Mouse (Mus musculus) liver, embryonic 11.5 days (tissue): ENCODE measurements around the gene Slc13a4. TPM values are rescaled to one million over a fixed set of nuclear protein-coding genes. Genes with fewer than 3 reads are reported as not detected.

ENCODE experiments used
- ATAC-seq: fragments of 200-750 bp; cut with Nextera tagmentation; replicated peaks from 2 replicates; pipeline ENCODE4 v1.8.0; 2017; ENCODE audit warnings: moderate number of reproducible peaks, mild to moderate bottlenecking, moderate TSS enrichment, moderate library complexity; ENCODE audit not compliant: low FRiP score
- DNase-seq: peaks from one replicate; pipeline ENCODE4 v3.0.0-alpha.2; 2017; ENCODE audit warnings: low spot score
- H3K27ac ChIP-seq: fragments of 300-500 bp; sonication (generic); 2 replicates; pipeline ENCODE4 v1.5.1; 2014; ENCODE audit warnings: mild to moderate bottlenecking, low read depth, low read length, control low read depth
- H3K27me3 ChIP-seq: fragments of 300-500 bp; sonication (generic); replicated peaks from 2 replicates; pipeline ENCODE4 v1.6.1; 2014; ENCODE audit warnings: low read length, mixed read lengths; ENCODE audit not compliant: control insufficient read depth, insufficient read depth
- H3K36me3 ChIP-seq: fragments of 300-500 bp; sonication (generic); 2 replicates; pipeline ENCODE4 v1.6.1; 2014; ENCODE audit warnings: mild to moderate bottlenecking, low read length, moderate library complexity, mixed read lengths; ENCODE audit not compliant: control insufficient read depth, insufficient read depth
- H3K4me1 ChIP-seq: fragments of 300-500 bp; sonication (generic); replicated peaks from 2 replicates; pipeline ENCODE4 v1.6.1; 2014; ENCODE audit warnings: low read length, mixed read lengths; ENCODE audit not compliant: control insufficient read depth, insufficient read depth
- H3K4me2 ChIP-seq: fragments of 300-500 bp; sonication (generic); 2 replicates; pipeline ENCODE4 v1.6.1; 2014; ENCODE audit warnings: mild to moderate bottlenecking, control low read depth, moderate library complexity
- H3K4me3 ChIP-seq: fragments of 300-500 bp; sonication (generic); 2 replicates; pipeline ENCODE4 v1.5.1; 2014; ENCODE audit warnings: low read depth, low read length, control low read depth
- H3K9ac ChIP-seq: fragments of 300-500 bp; sonication (generic); 2 replicates; pipeline ENCODE4 v1.6.1; 2014; ENCODE audit warnings: low read depth, low read length, control low read depth
- H3K9me3 ChIP-seq: fragments of 300-500 bp; sonication (generic); 2 replicates; pipeline ENCODE4 v1.6.1; 2016; ENCODE audit warnings: low read length, inconsistent platforms, mixed read lengths; ENCODE audit not compliant: control insufficient read depth
- WGBS: fragments of 180-500 bp; shearing (Covaris S2); extraction: QIAGEN DNeasy Blood & Tissue Kit; methylation state at CpG from one replicate; pipeline ENCODE4 v1.1.7; 2014; 5-methylcytosine and 5-hydroxymethylcytosine counted together
- polyA plus RNA-seq: library from polyadenylated mRNA; unstranded; fragments of >200 nt; fragmentation: Nextera tagmentation; extraction: Ambion mirVana; gene quantifications from 2 replicates; pipeline ENCODE4 v1.2.1, GENCODE M21; 2014

Slc13a4 gene
- polyA plus RNA-seq, 1 experiment from 2014 or later: 0.15 TPM

DNA sequence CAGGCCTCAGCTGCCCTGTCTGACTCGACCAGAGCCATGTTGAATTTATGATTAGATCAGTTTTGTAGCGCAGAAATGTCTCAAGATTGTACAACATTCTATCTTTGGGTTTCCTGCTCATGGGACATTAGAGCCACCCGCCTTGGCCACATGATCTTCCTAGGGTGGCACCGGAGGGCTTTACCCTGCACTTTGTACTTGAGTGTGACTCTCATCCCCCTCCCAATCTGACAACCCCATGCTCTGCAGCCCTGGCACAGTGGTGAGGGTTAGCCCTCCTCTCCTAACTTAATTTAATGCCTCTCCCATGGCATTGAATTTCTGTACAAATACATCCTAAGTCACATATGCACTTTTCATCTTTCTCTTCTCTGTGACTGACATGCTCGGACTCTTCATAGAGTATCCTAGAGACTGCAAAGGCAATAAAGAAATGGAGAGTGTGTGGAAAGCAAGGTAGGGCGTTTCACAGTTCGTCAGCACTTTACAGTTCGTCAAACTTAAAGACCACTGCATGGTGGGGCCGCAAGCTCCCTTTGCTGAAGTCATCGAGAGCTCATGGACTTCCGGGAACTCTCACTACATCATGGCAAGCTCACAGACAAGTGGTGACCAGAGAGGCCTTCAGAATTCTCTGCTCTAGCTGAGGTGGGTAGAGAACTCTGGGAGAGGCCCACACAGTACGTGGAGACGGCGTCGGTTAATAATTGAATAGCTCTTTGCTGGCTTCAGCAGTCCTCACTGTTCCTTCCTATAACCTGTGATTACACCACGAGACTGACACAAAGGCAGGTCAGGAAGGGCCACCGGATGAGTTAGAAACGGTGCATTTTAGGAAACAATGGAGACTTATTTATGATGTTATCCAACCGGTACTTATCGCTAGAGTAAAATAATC is 35.8 kb downstream of the Slc13a4 start:
- no peak for ATAC-seq
- WGBS: 83% methylated on average over 20 of the region's 20 CpGs
- no peaks in the 10 kb centered on the region for H3K4me1 ChIP-seq

GRCm38 (mm10) chr6:35271094-35271855 is 36.7 kb downstream of the Slc13a4 start:
- WGBS: 85% methylated on average over 12 of the region's 12 CpGs
- no peaks in the 10 kb centered on the region for H3K27me3 ChIP-seq
- no peaks in the 10 kb centered on the region for H3K9me3 ChIP-seq
- H3K4me2 ChIP-seq: no peak overlapping the region
- no peak overlapping the region for H3K4me3 ChIP-seq
- DNase-seq: no peak
- no peaks in the 10 kb centered on the region for H3K4me1 ChIP-seq
- no peaks in the 10 kb centered on the region for H3K36me3 ChIP-seq
- no peak for ATAC-seq
- no peak overlapping the region for H3K9ac ChIP-seq
- no peak overlapping the region for H3K27ac ChIP-seq

More for the DNA sequence above, 35.8 kb downstream of the Slc13a4 start:
- no peaks in the 10 kb centered on the region for H3K27me3 ChIP-seq
- no peaks in the 10 kb centered on the region for H3K9me3 ChIP-seq
- H3K4me2 ChIP-seq: no peak overlapping the region
- no peak for DNase-seq
- no peaks in the 10 kb centered on the region for H3K36me3 ChIP-seq
- no peak overlapping the region for H3K9ac ChIP-seq
- H3K27ac ChIP-seq: no peak overlapping the region
- H3K4me3 ChIP-seq: no peak overlapping the region

- H3K27ac ChIP-seq: no peak overlapping the region
- H3K4me3 ChIP-seq: no peak overlapping the region
- H3K9me3 ChIP-seq: no peaks in the 10 kb centered on the region
- DNase-seq (no peak), ATAC-seq (no peak)
- H3K36me3 ChIP-seq: no peaks in the 10 kb centered on the region
- no peak overlapping the region for H3K4me2 ChIP-seq
- H3K27me3 ChIP-seq: no peaks in the 10 kb centered on the region
- H3K9ac ChIP-seq: no peak overlapping the region
- 65% methylated on average over 13 of the region's 13 CpGs for WGBS
- H3K4me1 ChIP-seq: no peaks in the 10 kb centered on the region
Measured at GRCm38 (mm10) chr6:35269643-35270042, 38.3 kb downstream of the Slc13a4 start.

- H3K27me3 ChIP-seq: no peaks in the 10 kb centered on the region
- H3K4me2 ChIP-seq: no peak overlapping the region
- no peak overlapping the region for H3K9ac ChIP-seq
- DNase-seq (no peak), ATAC-seq (no peak)
- WGBS: 91% methylated on average over 13 of the region's 13 CpGs
- no peak overlapping the region for H3K4me3 ChIP-seq
- no peak overlapping the region for H3K27ac ChIP-seq
- H3K4me1 ChIP-seq: no peaks in the 10 kb centered on the region
- H3K36me3 ChIP-seq: 0 out of 2 replicates have a peak, but pooled peaks cover under 1% of the 10 kb centered on the region
- H3K9me3 ChIP-seq: no peaks in the 10 kb centered on the region
Measured at GRCm38 (mm10) chr6:35268711-35269110, 39.2 kb downstream of the Slc13a4 start.

DNA sequence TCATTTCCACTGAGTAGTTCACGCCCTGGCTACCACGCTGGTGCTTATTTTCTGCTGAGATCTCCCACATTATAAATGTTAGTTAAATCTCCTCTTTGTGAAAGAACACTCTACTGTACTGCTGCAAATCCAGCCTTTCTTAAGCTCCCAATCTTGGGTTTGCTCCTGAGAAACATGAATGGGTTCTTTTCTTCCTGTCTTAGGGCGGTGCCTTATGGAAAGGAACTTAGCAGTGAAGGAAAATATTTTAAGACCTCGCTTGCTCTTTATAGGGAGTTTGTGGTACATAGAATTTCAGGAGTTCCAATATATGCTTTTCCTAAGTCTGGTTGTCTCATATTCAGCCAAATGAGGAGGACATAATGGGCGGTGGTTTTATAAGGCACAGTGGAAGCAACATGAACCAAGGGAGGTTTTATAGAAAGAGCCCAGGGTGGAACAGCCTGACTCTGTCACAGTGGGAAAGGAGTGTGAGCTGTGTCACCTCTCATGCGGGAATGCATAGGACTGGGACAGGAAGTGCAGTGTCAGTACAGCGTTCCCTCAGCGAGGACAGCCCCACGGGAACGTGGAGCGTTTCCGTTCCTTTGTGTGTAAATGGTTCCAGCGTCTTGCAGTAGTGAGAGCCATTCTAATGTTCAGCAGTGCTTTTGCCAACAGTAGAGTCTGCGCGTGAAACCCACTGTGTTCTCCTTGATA is 42.2 kb downstream of the Slc13a4 start:
- H3K27ac ChIP-seq: no peak overlapping the region
- H3K4me1 ChIP-seq: no peaks in the 10 kb centered on the region; the same call in 1 of the 2 replicates
- peaks cover 18% of the 10 kb centered on the region; the same call in 1 of the 2 replicates for H3K36me3 ChIP-seq
- WGBS: 81% methylated on average over 15 of the region's 15 CpGs
- H3K27me3 ChIP-seq: no peaks in the 10 kb centered on the region
- no peak for ATAC-seq
- DNase-seq: no peak
- no peak overlapping the region for H3K9ac ChIP-seq
- no peaks in the 10 kb centered on the region for H3K9me3 ChIP-seq
- no peak overlapping the region for H3K4me2 ChIP-seq
- no peak overlapping the region for H3K4me3 ChIP-seq

DNA sequence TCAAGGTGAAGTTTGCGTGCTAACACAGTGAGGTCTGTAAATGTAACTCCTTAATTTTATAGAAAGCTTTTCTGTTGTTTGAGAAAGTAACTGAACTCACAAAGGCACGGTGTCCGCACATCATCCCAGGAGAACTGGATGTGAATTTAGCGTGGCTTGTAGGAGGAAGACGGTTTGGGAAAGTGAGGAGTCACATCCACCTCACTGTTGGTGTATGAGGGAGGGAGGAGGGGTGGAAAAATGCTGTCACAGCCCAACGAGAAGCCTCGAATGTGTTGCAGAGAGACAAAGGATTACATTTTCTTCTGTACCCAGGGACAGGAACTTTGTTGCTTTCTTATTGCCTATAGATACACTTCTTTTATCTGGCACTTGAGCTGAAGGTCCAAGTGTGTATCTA is 47.4 kb downstream of the Slc13a4 start:
- DNase-seq (no peak), ATAC-seq (no peak)
- H3K4me3 ChIP-seq: no peak overlapping the region
- no peak overlapping the region for H3K9ac ChIP-seq
- no peaks in the 10 kb centered on the region for H3K9me3 ChIP-seq
- WGBS: 79% methylated on average over 7 of the region's 7 CpGs
- peaks cover 42% of the 10 kb centered on the region for H3K4me1 ChIP-seq
- no peaks in the 10 kb centered on the region for H3K27me3 ChIP-seq
- no peak overlapping the region for H3K27ac ChIP-seq
- H3K36me3 ChIP-seq: peaks cover 18% of the 10 kb centered on the region; the same call in 1 of the 2 replicates
- no peak overlapping the region for H3K4me2 ChIP-seq

DNA sequence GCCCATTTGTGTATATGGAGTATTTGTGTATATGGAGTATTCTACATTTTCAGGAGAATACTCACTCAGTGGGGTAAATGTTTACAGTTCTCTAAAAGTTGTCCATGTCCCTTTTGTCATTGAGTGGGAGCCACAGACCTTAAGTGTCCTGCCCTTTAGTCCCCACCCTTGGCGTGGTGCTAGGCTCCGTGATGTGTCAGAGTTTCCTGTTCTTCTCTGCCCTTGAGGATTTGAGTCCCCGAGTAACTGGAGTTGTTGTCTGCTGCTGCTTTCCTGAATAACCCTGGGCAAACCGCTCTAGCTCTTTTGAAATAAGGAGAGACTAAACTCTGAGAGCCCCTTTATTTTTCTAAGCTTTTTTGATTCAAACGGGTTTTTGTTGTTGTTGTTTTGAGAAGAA is 48.4 kb downstream of the Slc13a4 start:
- Histone ChIP-seq H3K4me1 (peaks cover 52% of the 10 kb centered on the region), H3K4me3 (no peak overlapping the region), H3K36me3 (peaks cover 18% of the 10 kb centered on the region; the same call in 1 of the 2 replicates), H3K27ac (no peak overlapping the region), H3K4me2 (no peak overlapping the region), H3K9me3 (no peaks in the 10 kb centered on the region), H3K27me3 (no peaks in the 10 kb centered on the region), H3K9ac (no peak overlapping the region)
- 59% methylated on average over 5 of the region's 5 CpGs for WGBS
- DNase-seq: no peak
- ATAC-seq: no peak

DNA sequence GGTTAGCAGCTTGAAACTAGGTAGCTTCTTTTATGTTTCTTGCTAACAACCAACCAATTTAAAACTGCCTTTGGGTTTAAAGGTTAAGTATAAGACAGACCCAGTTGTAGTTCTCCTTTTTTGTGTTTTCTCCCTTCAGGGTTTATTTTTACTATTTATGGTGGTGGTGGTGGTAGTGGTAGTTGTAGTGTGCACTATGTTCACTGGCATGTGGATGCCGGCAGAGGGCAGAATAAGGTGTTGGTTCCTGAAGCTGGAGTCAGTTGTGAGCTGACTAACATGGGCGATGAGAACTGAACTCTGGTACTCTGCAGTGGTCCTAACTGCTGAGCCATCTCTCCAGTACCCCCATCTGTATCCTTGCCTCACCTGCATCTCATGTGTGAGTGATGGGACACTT is 49.0 kb downstream of the Slc13a4 start:
- Histone ChIP-seq H3K36me3 (peaks cover 18% of the 10 kb centered on the region; the same call in 1 of the 2 replicates), H3K27me3 (no peaks in the 10 kb centered on the region), H3K9me3 (no peaks in the 10 kb centered on the region), H3K4me3 (no peak overlapping the region), H3K4me2 (no peak overlapping the region), H3K9ac (no peak overlapping the region), H3K27ac (no peak overlapping the region), H3K4me1 (peaks cover 58% of the 10 kb centered on the region)
- ATAC-seq (no peak), DNase-seq (no peak)
- 84% methylated on average over 2 of the region's 2 CpGs for WGBS
